Mouse (Mus musculus) heart, embryonic 10.5 days (tissue): ENCODE results near the gene Ano5. TPM values are rescaled to one million over a fixed set of nuclear protein-coding genes. Genes with fewer than 3 reads are reported as not detected.

Experiments used
- DNase-seq: peaks from one replicate; pipeline ENCODE4 v3.0.0-alpha.2; 2017; ENCODE audit warnings: low spot score
- H3K27ac ChIP-seq: fragments of 300-500 bp; sonication (generic); 2 replicates; pipeline ENCODE4 v1.5.1; 2016; ENCODE audit warnings: mild to moderate bottlenecking
- H3K27me3 ChIP-seq: fragments of 300-500 bp; sonication (generic); 2 replicates; pipeline ENCODE4 v1.6.1; 2016; ENCODE audit warnings: mild to moderate bottlenecking; ENCODE audit not compliant: poor library complexity, insufficient read depth, severe bottlenecking
- H3K36me3 ChIP-seq: fragments of 300-500 bp; sonication (generic); 2 replicates; pipeline ENCODE4 v1.6.1; 2016; ENCODE audit warnings: mild to moderate bottlenecking, moderate library complexity
- H3K4me1 ChIP-seq: fragments of 300-500 bp; sonication (generic); 2 replicates; pipeline ENCODE4 v1.6.1; 2016; ENCODE audit warnings: mild to moderate bottlenecking
- H3K4me3 ChIP-seq: fragments of 300-500 bp; sonication (generic); 2 replicates; pipeline ENCODE4 v1.5.1; 2016; ENCODE audit warnings: mild to moderate bottlenecking, moderate library complexity
- H3K9me3 ChIP-seq: fragments of 300-500 bp; sonication (generic); 2 replicates; pipeline ENCODE4 v1.6.1; 2016; ENCODE audit warnings: mild to moderate bottlenecking, moderate library complexity
- WGBS: fragments of 180-500 bp; shearing (Covaris S2); methylation state at CpG from one replicate; pipeline ENCODE4 v1.1.7; 2016; 5-methylcytosine and 5-hydroxymethylcytosine counted together
- polyA plus RNA-seq: library from polyadenylated mRNA; unstranded; fragments of >200 nt; fragmentation: Nextera tagmentation; extraction: Ambion mirVana; gene quantifications from 2 replicates; pipeline ENCODE4 v1.2.1, GENCODE M21; 2016

Gene Ano5
- polyA plus RNA-seq, 1 experiment from 2014 or later = 0.20 TPM

DNA sequence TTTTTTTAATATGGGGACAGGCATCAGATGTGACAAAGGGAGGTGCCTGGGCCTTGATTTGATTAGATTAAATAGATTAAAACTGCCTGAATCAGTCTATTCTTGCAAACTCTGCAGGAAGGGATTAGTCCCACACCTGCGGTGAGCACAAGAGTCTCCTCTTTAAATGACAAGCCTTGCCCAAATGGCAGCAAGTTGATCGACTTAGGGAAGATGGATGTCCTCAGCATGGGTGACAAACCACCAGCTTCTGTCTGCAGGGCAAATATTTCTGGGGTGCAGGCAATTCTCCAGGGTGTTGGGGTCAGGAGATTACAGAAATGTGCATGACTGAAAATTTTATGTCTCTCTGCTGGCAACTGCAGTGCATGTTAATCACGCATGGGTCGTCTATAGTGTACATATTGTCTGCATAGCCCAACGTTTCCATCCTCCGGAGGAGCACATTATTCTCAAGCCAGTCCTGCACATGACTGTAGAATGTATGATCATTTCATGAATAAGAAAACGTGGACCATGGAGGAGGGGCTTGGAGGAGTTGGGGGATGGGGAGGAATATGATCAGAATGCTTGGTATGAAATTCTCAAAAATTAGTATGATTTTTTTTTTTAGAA is 122.5 kb downstream of the Ano5 start:
- Histone ChIP-seq H3K4me1 (no peaks in the 10 kb centered on the region), H3K4me3 (no peak overlapping the region), H3K9me3 (no peaks in the 10 kb centered on the region), H3K27ac (no peak overlapping the region), H3K27me3 (peaks cover 36% of the 10 kb centered on the region; the same call in 1 of the 2 replicates), H3K36me3 (no peaks in the 10 kb centered on the region)
- DNase-seq = no peak
- WGBS = 6% methylated on average over 7 of the region's 7 CpGs

Other genes starting within 250 kb of the Ano5 start
- gene Slc17a6, start 111.0 kb downstream of the Ano5 start, polyA plus RNA-seq = not detected in 2 replicates